8 mouse cellular contexts compared by ENCODE assay signal in the genomic region with DNA sequence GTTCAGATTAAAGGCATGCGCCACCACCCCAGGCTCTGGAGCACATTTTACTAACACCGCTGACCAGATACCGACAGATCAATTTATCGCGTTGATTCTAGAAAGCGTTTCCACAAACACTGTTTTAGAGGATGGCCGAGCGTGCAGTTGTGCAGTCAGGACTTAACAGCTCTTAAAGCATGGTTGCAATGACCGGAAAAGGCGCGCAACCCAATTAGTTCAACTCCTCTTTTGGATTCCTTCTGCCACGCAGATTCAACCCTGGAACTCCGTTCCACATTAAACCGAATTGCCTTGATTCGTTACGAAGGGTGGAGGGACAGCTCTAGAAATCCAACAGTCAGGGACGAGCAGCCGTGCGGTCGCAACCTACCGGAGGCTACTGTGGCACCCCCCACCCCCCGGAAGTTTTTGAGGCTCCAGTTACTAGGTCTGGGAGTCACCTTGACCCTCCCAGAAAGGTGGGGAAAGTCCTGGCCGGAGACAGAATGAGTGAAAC. TPM values are rescaled to one million over a fixed set of nuclear protein-coding genes. Genes with fewer than 3 reads are reported as not detected.
DNase-seq lines count a peak whose midpoint lies in the region; ATAC-seq and TF ChIP-seq lines count a peak whose summit lies in the region.

No protein-coding gene starts in this region.

- peak overlapping the region; percentile 75 for H3K4me2 ChIP-seq in forebrain, embryonic 13.5 days

- no peaks in the 10 kb centered on the region for H3K9me3 ChIP-seq in forebrain, embryonic 13.5 days (replicated peaks)

- H3K36me3 ChIP-seq in spleen, adult 2 months (ENCODE audit: control insufficient read depth, insufficient read depth, low read length), result no peaks in the 10 kb centered on the region
- H3K36me3 ChIP-seq in forebrain, embryonic 13.5 days (ENCODE audit: poor library complexity, severe bottlenecking), result no peaks in the 10 kb centered on the region

- no peak for TF ChIP-seq CTCF in spleen, adult 2 months (IDR thresholded peaks at IDR 0.05; ENCODE audit: extremely low read depth, insufficient read depth, insufficient read length, insufficient replicate concordance)

- H3K27me3 ChIP-seq in spleen, adult 2 months (ENCODE audit: control insufficient read depth, insufficient read depth, low read length), result no peaks in the 10 kb centered on the region
- no peaks in the 10 kb centered on the region for H3K27me3 ChIP-seq in forebrain, embryonic 13.5 days

- ATAC-seq in forebrain, embryonic 13.5 days, result no peak; the same call in 1 of the 2 replicates

- H3K27ac ChIP-seq in spleen, adult 2 months (ENCODE audit: insufficient read depth, low read length), result peak overlapping the region; percentile 81
- H3K27ac ChIP-seq in forebrain, embryonic 13.5 days, result no peak overlapping the region

- 0 out of 2 replicates have a peak, but pooled peaks have one; percentile 32 for TF ChIP-seq POLR2A in spleen, adult 2 months (IDR thresholded peaks at IDR 0.05; ENCODE audit: low read depth, low read length)

- H3K4me1 ChIP-seq in spleen, adult 2 months (ENCODE audit: control insufficient read depth, insufficient read depth, insufficient read length), result peaks cover 4% of the 10 kb centered on the region
- peaks cover 17% of the 10 kb centered on the region for H3K4me1 ChIP-seq in forebrain, embryonic 13.5 days

- H3K4me3 ChIP-seq in spleen, adult 2 months (ENCODE audit: extremely low read depth, insufficient read depth, insufficient read length), result peak overlapping the region; percentile 64
- H3K4me3 ChIP-seq in forebrain, embryonic 13.5 days, result peak overlapping the region; percentile 100

- under 1% methylated on average over 23 of the region's 23 CpGs for WGBS in spleen, adult 2 months
- under 1% methylated on average over 23 of the region's 23 CpGs for WGBS in forebrain, embryonic 13.5 days
- under 1% methylated on average over 23 of the region's 23 CpGs for WGBS in large intestine, adult 2 months

- DNase-seq in embryo, embryonic 10 days (ENCODE audit: low spot score), result peak; percentile 75
- no peak for DNase-seq in embryo, embryonic 9.5 days (ENCODE audit: extremely low spot score)
- no peak for DNase-seq in spleen, adult 2 months (ENCODE audit: low read depth in 1 of 2, low spot score in 2 of 2)
- DNase-seq in spleen, postnatal 4 days (ENCODE audit: low spot score in 2 of 2), result no peak
- DNase-seq in large intestine, adult 2 months (ENCODE audit: low read depth, low spot score), result peak; percentile 38
- DNase-seq in mesoderm, embryonic 11.5 days (ENCODE audit: low read depth, low spot score), result peak; percentile 44
- DNase-seq in thymus, postnatal 36 days, result no peak

- H3K9ac ChIP-seq in forebrain, embryonic 13.5 days, result peak overlapping the region; percentile 61

RNA-seq across cellular contexts. Expression of a gene that starts 28.2 kb away (rescaled TPM):
- polyA plus RNA-seq in spleen, adult 2 months (2012; rRNA removed), result 46.6 and 55.9 TPM in 2 replicates
- polyA plus RNA-seq in forebrain, embryonic 13.5 days (2015; fragmentation: Nextera tagmentation; extraction: Ambion mirVana), result 351 and 352 TPM in 2 replicates
- polyA plus RNA-seq in large intestine, adult 2 months (2012; rRNA removed), result 39.9 and 52.1 TPM in 2 replicates

Comparison
In these comparisons a context has a peak if more than half of its experiments do, and no peak if none do; other contexts are left out.
1. DNase-seq: peak in embryo, embryonic 10 days (single experiment), large intestine, adult 2 months (single experiment) and mesoderm, embryonic 11.5 days (single experiment); none in embryo, embryonic 9.5 days (single experiment), spleen, adult 2 months (0 of 2), spleen, postnatal 4 days (0 of 2) and thymus, postnatal 36 days (0 of 2).